Mouse (Mus musculus): ENCODE measurements at regions not wholly inside any gene's neighbourhood (a gene's known extent, or its start where the extent isn't known, plus 50 kb on each side); places are given as distances from the start of the nearest gene placed in this dataset.

- no peak for ATAC-seq (replicated peaks; ENCODE audit: poor library complexity, severe bottlenecking)
Observed at GRCm38 (mm10) chr5:33516211-33516610, 82.4 kb upstream of the Nkx1-1 start.

GRCm38 (mm10) chr5:33512253-33512884 is 78.6 kb upstream of the Nkx1-1 start:
- ATAC-seq (replicated peaks; ENCODE audit: poor library complexity, severe bottlenecking), result no peak

GRCm38 (mm10) chr5:33511529-33512252 is 77.9 kb upstream of the Nkx1-1 start:
- no peak for ATAC-seq (replicated peaks; ENCODE audit: poor library complexity, severe bottlenecking)

GRCm38 (mm10) chr5:33505786-33506185 is 72.0 kb upstream of the Nkx1-1 start:
- no peak for ATAC-seq (replicated peaks; ENCODE audit: poor library complexity, severe bottlenecking)

- no peak for ATAC-seq (replicated peaks; ENCODE audit: poor library complexity, severe bottlenecking)
Observed at GRCm38 (mm10) chr5:33501735-33502495, 68.1 kb upstream of the Nkx1-1 start.

GRCm38 (mm10) chr5:33501211-33501610 is 67.4 kb upstream of the Nkx1-1 start:
- ATAC-seq (replicated peaks; ENCODE audit: poor library complexity, severe bottlenecking), result no peak

GRCm38 (mm10) chr5:33495900-33496529 is 62.2 kb upstream of the Nkx1-1 start:
- peak; percentile 77 for ATAC-seq (replicated peaks; ENCODE audit: poor library complexity, severe bottlenecking)

- no peak for ATAC-seq (replicated peaks; ENCODE audit: poor library complexity, severe bottlenecking)
Observed at GRCm38 (mm10) chr5:33495276-33495675, 61.5 kb upstream of the Nkx1-1 start.

GRCm38 (mm10) chr5:33492604-33493315 is 59.0 kb upstream of the Nkx1-1 start:
- no peak for ATAC-seq (replicated peaks; ENCODE audit: poor library complexity, severe bottlenecking)

- ATAC-seq (replicated peaks; ENCODE audit: poor library complexity, severe bottlenecking), result no peak
Observed at GRCm38 (mm10) chr5:33489286-33489685, 55.5 kb upstream of the Nkx1-1 start.

GRCm38 (mm10) chr5:33488152-33488561 is 54.4 kb upstream of the Nkx1-1 start:
- ATAC-seq (replicated peaks; ENCODE audit: poor library complexity, severe bottlenecking), result no peak

GRCm38 (mm10) chr5:33485765-33486164 is 52.0 kb upstream of the Nkx1-1 start:
- ATAC-seq (replicated peaks; ENCODE audit: poor library complexity, severe bottlenecking), result no peak

Data from granulocyte monocyte progenitor cell, adult 5-6 weeks (primary cell).